Mouse (Mus musculus) heart, postnatal 0 days (tissue): ENCODE data around the gene Taldo1.

Source experiments
- CTCF ChIP-seq: IDR thresholded peaks from 2 replicates; pipeline ENCODE4 v1.5.1; 2016; ENCODE audit warnings: antibody characterized with exemption, control low read depth, low read depth
- EP300 ChIP-seq: IDR thresholded peaks from 2 replicates; pipeline ENCODE4 v1.6.1; 2016; ENCODE audit warnings: antibody characterized with exemption, low read depth

DNA sequence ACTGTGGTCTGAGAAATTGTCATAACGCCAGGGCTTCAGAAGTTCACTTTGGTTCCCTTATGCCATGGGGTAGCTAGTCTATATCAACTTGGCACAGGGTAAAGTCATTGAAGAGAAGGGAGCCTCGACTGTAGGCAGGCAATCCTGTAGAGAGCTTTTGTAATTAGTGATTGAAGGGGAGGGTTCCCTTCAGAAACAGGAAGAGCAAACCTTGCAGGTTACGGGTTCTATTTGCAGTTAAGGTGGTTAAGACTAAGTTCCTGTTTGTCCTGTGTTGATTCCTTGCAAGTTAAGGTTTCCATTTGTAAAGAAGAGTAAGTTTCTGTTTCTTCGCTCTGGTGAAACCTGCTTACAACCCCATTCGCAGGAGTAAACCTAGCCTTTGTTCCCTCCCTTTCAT is 22.1 kb upstream of the Taldo1 start:
- TF ChIP-seq EP300 (no peak), CTCF (no peak)
